Mouse (Mus musculus): ENCODE measurements around the gene Scn8a. TPM values are rescaled to one million over a fixed set of nuclear protein-coding genes. Genes with fewer than 3 reads are reported as not detected.
"Not testable (repeated sequence)": the region's sequence is repeated elsewhere in the genome, so short reads cannot be mapped to it uniquely, and the experiment has no call there.

Scn8a gene
- polyA plus RNA-seq (2015; fragmentation: Nextera tagmentation; extraction: Ambion mirVana), result 8.2 and 8.6 TPM in 2 replicates

DNA sequence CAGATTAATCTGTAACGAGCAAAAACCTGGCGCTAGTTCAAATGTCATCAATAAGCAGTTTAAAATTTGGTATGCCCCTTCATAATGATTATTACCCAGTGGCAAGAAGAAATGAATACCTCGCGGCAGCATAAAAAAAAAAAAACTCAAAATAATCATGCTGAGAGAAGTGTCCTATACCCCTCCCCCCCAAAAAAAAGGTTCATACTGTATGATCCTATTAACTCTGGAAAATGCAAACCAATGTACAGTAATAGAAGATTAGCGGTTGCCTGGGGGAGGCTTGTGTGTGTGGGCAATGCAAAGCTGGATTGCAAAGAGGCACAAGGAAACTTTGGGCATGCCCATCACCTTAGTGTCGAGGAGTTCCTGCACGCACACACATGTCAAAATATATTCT, at the start of gene Scn8a:
Gene Scn8a, plus strand, starts transcription at position 301 of the 400 bp plus-strand sequence.
- peaks cover 43% of the 10 kb centered on the region for H3K27me3 ChIP-seq
- no peaks in the 10 kb centered on the region for H3K9me3 ChIP-seq
- H3K9ac ChIP-seq, result peak within 1 kb of the TSS; percentile 59
- H3K4me1 ChIP-seq, result peaks cover 26% of the 10 kb centered on the region
- no peaks in the 10 kb centered on the region for H3K36me3 ChIP-seq
- no peak within 1 kb of the TSS for H3K27ac ChIP-seq
- WGBS, result 69% methylated on average over 7 of the region's 7 CpGs
- H3K4me3 ChIP-seq, result peak within 1 kb of the TSS; percentile 78
- H3K4me2 ChIP-seq, result peak within 1 kb of the TSS; percentile 78
- no peak for ATAC-seq (ENCODE audit: insufficient number of reproducible peaks, insufficient read depth, low FRiP score, low TSS enrichment, low read depth)

DNA sequence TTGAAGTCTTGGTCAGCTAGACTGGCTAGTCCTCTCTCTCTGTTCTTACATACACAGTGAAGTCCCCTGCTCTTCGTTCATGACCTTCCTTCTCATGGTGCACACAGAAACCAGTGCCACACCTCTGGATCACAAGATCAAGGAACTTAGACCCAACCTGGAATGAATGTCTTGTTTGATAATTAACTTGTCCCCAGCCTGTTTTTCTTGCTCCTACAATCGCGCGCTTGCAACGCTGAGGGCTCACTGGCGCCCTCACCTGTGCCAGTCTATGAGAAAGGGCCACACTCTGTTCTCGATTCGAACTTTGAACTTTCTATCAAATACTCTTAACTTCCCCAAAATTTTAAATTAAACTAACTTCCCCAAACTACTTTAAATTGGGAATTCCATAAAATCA, 47.8 kb upstream of the Scn8a start:
- no peaks in the 10 kb centered on the region for H3K9me3 ChIP-seq
- H3K27me3 ChIP-seq, result peaks cover 28% of the 10 kb centered on the region
- no peak for ATAC-seq (ENCODE audit: insufficient number of reproducible peaks, insufficient read depth, low FRiP score, low TSS enrichment, low read depth)
- no peak overlapping the region for H3K27ac ChIP-seq
- WGBS, result 59% methylated on average over 8 of the region's 8 CpGs
- no peaks in the 10 kb centered on the region for H3K36me3 ChIP-seq
- H3K4me2 ChIP-seq, result no peak overlapping the region
- H3K9ac ChIP-seq, result no peak overlapping the region
- H3K4me3 ChIP-seq, result no peak overlapping the region
- H3K4me1 ChIP-seq, result peaks cover 7% of the 10 kb centered on the region

DNA sequence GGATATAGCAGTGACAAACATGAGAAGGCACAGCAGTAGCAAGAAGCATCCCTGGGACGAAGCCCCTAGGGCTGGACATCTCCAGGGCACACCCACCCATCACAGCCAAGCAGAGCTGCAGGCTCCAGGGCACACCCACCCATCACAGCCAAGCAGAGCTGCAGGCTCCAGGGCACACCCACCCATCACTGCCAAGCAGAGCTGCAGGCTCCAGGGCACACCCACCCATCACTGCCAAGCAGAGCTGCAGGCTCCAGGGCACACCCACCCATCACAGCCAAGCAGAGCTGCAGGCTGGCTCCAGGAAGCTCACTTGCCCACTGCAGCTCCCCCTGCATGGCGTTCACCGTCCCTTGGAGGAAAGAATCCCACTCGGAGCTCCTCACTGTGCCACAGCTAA, 47.3 kb upstream of the Scn8a start:
- H3K27me3 ChIP-seq, result peaks cover 28% of the 10 kb centered on the region
- H3K4me2 ChIP-seq; H3K4me3 ChIP-seq; H3K4me1 ChIP-seq; ATAC-seq (ENCODE audit: insufficient number of reproducible peaks, insufficient read depth, low FRiP score, low TSS enrichment, low read depth); H3K9me3 ChIP-seq; H3K27ac ChIP-seq; H3K9ac ChIP-seq; H3K36me3 ChIP-seq: not testable (repeated sequence)
- WGBS, result 76% methylated on average over 4 of the region's 4 CpGs

DNA sequence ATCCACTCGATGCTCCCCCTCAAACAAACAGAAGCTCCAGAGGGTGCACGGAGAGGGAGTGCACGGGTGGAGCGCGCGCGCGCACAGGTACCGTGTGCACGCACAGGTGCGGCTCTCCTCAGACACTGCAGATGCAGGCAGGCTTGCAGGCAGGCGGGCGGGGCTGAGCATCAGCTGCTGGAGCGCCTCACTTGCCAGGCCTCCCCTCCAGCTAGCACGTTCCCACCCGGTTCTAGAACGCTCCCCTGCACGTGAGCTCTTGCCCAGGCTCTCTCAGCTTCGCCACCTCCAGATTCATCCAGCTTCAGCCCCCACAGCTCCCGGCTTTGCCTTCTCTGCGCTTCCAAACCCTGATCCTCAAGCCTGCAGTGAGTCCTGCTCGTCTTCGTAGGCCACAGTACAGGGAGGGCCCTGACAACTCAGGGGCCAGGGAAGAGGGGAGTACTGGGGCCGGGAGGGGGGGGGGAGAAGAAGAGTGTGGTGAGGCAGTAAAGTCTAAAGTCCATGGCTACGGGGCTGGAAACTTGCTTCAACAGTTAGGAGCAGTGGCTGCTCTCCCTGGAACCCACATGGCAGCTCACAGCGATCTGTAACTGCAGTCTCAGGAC, 44.3 kb upstream of the Scn8a start:
- H3K36me3 ChIP-seq, result no peaks in the 10 kb centered on the region
- H3K4me1 ChIP-seq, result peaks cover 7% of the 10 kb centered on the region
- peak overlapping the region; percentile 24 for H3K4me3 ChIP-seq
- H3K27ac ChIP-seq, result no peak overlapping the region
- ATAC-seq (ENCODE audit: insufficient number of reproducible peaks, insufficient read depth, low FRiP score, low TSS enrichment, low read depth), result no peak
- H3K27me3 ChIP-seq, result peaks cover 28% of the 10 kb centered on the region
- peak overlapping the region; percentile 44; the same call in 1 of the 2 replicates for H3K9ac ChIP-seq
- no peaks in the 10 kb centered on the region for H3K9me3 ChIP-seq
- WGBS, result 12% methylated on average over 26 of the region's 26 CpGs
- peak overlapping the region; percentile 52 for H3K4me2 ChIP-seq

DNA sequence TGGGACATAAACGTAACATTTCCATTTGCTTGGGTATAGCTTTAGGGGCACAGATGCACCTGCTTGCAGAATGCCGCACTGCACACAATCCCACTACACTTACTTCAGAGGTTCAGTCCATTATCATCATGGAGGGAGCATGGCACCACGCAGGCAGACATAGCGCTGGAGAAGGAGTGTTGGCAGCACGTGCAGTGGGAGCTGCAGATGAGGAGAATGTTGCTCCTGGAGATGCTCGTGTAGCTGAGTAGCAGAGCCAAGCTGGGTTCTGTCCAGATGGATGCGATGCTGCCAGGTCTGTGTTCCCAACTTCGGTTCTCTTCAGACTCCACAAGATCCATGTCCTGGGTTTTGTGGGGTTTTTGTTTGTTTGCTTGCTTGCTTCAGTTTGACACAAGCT, 43.6 kb upstream of the Scn8a start:
- Histone ChIP-seq H3K4me1 (peaks cover 7% of the 10 kb centered on the region), H3K4me2 (no peak overlapping the region), H3K27me3 (peaks cover 28% of the 10 kb centered on the region), H3K9me3 (no peaks in the 10 kb centered on the region), H3K4me3 (no peak overlapping the region), H3K27ac (no peak overlapping the region), H3K36me3 (no peaks in the 10 kb centered on the region), H3K9ac (no peak overlapping the region)
- ATAC-seq (ENCODE audit: insufficient number of reproducible peaks, insufficient read depth, low FRiP score, low TSS enrichment, low read depth), result no peak
- WGBS, result 88% methylated on average over 8 of the region's 8 CpGs

DNA sequence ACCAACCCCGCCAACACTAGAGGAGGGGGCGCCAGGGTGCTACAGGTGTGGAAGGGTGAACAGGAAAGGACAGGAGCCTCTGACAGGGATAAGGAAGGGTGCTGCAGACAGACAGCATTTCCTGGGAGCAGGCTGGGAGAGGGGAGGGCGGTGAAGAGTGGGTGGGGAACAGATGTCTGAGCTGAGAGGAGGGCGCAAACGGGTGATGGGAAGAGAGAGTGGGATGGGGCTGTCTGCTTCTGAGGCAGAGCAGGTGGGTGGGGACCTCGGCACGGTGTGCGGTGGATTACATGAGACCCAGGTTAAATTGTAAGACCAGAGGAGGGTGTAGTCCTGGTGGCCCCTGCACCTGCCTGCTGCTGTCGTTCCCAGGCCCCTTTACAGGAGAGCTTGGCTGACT, 39.9 kb upstream of the Scn8a start:
- H3K36me3 ChIP-seq, result no peaks in the 10 kb centered on the region
- H3K27ac ChIP-seq, result no peak overlapping the region
- WGBS, result 80% methylated on average over 9 of the region's 9 CpGs
- no peak for ATAC-seq (ENCODE audit: insufficient number of reproducible peaks, insufficient read depth, low FRiP score, low TSS enrichment, low read depth)
- H3K4me3 ChIP-seq, result no peak overlapping the region
- no peak overlapping the region for H3K4me2 ChIP-seq
- peaks cover 19% of the 10 kb centered on the region for H3K27me3 ChIP-seq
- H3K9me3 ChIP-seq, result no peaks in the 10 kb centered on the region
- peaks cover 9% of the 10 kb centered on the region for H3K4me1 ChIP-seq
- no peak overlapping the region for H3K9ac ChIP-seq

DNA sequence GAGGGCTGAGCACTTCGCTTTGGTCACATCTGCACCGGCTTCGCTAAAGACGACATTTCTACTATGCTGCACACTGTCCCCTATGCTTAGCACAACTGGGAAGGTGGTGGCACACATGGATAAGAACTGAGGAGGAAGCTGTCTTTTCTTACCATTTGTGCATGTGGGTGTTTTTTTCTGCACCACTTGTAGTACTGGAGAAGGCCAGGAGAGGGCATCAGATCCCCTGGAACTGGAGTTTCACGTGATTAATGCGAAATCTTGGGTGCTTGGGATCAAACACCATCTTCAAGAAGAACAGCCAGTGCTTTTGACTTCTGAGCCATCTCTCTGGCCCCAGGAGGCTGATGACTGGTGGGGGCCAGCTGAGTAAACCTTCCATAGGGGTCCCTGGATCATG, 39.0 kb upstream of the Scn8a start:
- WGBS, result 56% methylated on average over 6 of the region's 6 CpGs
- no peak overlapping the region for H3K4me2 ChIP-seq

DNA sequence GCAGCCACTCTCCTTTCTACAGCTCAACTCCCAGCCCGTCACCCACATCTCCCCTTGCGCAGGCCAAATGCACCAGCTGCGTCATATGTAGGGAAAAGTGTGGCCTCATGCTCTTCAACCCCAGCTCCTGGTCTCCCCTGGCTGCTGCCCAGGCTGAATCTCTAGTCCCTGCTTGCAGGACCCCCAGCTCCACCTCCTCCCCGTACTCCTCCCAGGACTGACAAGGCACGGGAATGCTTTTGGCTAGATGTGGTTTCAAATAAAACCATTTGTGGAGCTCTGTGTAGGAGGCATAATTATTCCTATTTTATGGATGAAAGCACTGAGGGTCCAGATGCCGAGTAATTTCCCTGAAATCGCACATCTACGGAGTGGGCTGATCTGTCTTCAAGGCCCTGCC, 37.5 kb upstream of the Scn8a start:
- no peaks in the 10 kb centered on the region for H3K9me3 ChIP-seq
- no peaks in the 10 kb centered on the region for H3K36me3 ChIP-seq
- H3K27me3 ChIP-seq, result peaks cover 5% of the 10 kb centered on the region
- H3K4me1 ChIP-seq, result peaks cover 3% of the 10 kb centered on the region
- no peak overlapping the region for H3K9ac ChIP-seq
- 70% methylated on average over 8 of the region's 8 CpGs for whole genome bisulfite sequencing
- no peak overlapping the region for H3K4me2 ChIP-seq
- ATAC-seq (ENCODE audit: insufficient number of reproducible peaks, insufficient read depth, low FRiP score, low TSS enrichment, low read depth), result no peak
- no peak overlapping the region for H3K4me3 ChIP-seq
- H3K27ac ChIP-seq, result no peak overlapping the region

More for the DNA sequence above, 39.0 kb upstream of the Scn8a start:
- H3K9ac ChIP-seq, result no peak overlapping the region
- no peaks in the 10 kb centered on the region for H3K36me3 ChIP-seq
- peaks cover 3% of the 10 kb centered on the region for H3K4me1 ChIP-seq
- no peaks in the 10 kb centered on the region for H3K9me3 ChIP-seq
- no peak for ATAC-seq (ENCODE audit: insufficient number of reproducible peaks, insufficient read depth, low FRiP score, low TSS enrichment, low read depth)
- no peak overlapping the region for H3K27ac ChIP-seq
- peaks cover 10% of the 10 kb centered on the region for H3K27me3 ChIP-seq
- no peak overlapping the region for H3K4me3 ChIP-seq

DNA sequence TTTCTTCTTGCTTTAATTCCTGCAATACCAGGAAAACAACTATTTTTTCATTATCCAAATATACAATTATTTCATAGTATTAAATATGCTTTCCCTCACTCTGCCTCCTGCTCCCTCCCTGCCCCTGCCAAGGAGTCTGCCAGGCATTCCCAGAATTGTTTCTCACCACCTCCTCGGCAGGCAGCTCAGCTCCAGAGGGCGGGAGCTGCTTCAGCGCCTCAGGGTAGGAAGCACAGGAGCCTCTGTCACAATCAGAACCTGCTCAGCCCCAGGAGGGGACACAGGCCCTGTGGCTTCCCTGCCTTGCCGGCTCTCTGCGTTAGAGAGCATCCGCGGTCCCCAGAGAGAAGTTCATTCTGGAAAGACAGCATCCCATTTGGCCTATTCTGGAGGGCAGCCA, 36.9 kb upstream of the Scn8a start:
- peaks cover 5% of the 10 kb centered on the region for H3K27me3 ChIP-seq
- H3K4me1 ChIP-seq, result peaks cover 3% of the 10 kb centered on the region
- ATAC-seq (ENCODE audit: insufficient number of reproducible peaks, insufficient read depth, low FRiP score, low TSS enrichment, low read depth), result no peak
- no peak overlapping the region for H3K9ac ChIP-seq
- H3K27ac ChIP-seq, result no peak overlapping the region
- no peaks in the 10 kb centered on the region for H3K36me3 ChIP-seq
- no peak overlapping the region for H3K4me2 ChIP-seq
- H3K9me3 ChIP-seq, result no peaks in the 10 kb centered on the region
- no peak overlapping the region for H3K4me3 ChIP-seq
- WGBS, result 16% methylated on average over 7 of the region's 7 CpGs

DNA sequence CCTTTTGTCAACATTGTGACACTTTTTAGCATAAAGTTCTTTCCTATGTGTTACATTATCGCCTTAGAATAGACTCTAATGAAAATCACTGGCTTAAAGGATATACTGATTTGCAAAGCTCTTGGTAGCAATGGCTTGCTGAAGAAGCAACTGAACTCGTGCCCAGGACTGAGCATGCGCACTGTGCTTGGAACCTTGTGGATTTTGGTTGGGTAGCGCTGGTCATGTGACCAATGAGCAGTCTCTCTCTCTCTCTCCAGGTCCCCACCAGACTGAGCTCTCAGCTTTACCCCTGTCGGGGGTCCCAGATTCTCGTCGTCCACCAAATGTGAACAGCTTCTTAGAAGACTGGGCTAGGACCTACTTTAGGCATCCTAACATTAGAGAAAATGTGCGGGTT, 32.9 kb upstream of the Scn8a start:
- Histone ChIP-seq H3K9ac (no peak overlapping the region), H3K4me3 (no peak overlapping the region), H3K4me2 (no peak overlapping the region), H3K27ac (no peak overlapping the region), H3K9me3 (no peaks in the 10 kb centered on the region), H3K36me3 (no peaks in the 10 kb centered on the region), H3K27me3 (peaks cover 5% of the 10 kb centered on the region), H3K4me1 (peaks cover 6% of the 10 kb centered on the region)
- WGBS, result 86% methylated on average over 8 of the region's 8 CpGs
- no peak for ATAC-seq (ENCODE audit: insufficient number of reproducible peaks, insufficient read depth, low FRiP score, low TSS enrichment, low read depth)

DNA sequence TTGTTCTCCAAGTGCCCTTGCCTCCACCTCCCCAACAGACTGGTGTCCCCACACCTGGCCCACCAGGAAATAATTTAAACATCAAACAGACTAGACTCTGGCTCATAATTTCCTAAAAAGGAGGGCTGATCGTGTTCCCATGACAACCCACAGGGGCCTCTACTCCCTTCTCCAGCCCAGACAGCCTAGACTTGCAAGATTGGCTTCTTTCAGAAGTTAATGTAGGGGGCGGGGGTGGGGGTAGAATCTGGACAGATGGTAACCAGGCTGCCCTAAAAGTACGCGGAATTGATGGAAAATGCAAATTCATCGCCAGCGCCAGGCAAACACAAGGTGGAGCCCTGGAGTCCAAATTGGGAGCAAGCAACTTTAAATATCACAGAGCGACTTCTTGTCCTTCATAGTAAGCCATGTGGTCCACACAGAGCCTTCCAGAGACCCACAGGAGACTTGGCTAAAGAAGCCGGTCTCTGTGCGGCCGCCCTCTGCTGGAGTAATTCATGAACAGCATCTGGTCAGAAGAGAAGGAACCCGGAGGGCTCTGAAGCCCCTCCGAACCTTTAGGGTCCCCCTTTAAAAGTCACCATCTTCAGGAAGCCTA, 31.0 kb upstream of the Scn8a start:
- no peak for ATAC-seq (ENCODE audit: insufficient number of reproducible peaks, insufficient read depth, low FRiP score, low TSS enrichment, low read depth)
- Histone ChIP-seq H3K36me3 (no peaks in the 10 kb centered on the region), H3K4me1 (0 out of 2 replicates have a peak, but pooled peaks cover 3% of the 10 kb centered on the region), H3K27me3 (no peaks in the 10 kb centered on the region), H3K27ac (no peak overlapping the region), H3K9me3 (no peaks in the 10 kb centered on the region), H3K9ac (no peak overlapping the region), H3K4me3 (no peak overlapping the region), H3K4me2 (0 out of 2 replicates have a peak overlapping the region, but pooled peaks have one; percentile 16)
- 34% methylated on average over 12 of the region's 12 CpGs for WGBS

DNA sequence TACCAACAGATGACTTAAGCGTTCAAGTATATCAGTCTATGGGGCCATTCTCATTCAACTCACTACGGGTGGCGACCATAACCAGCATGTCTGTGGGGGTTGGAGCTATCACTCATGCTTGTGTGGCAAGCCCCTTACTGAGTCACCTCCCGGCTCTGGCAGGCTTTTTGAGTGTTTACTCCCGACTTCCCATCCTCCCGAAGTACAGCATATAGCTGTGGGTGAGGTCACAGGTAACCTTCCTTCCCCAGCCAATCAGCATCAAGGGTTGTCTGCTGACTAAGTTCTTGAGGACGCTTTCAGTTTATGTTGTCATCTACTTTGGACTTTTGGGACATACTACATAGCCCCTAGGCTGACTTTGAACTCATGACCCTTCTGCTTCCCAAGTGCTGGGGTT, 25.3 kb upstream of the Scn8a start:
- Histone ChIP-seq H3K4me3 (no peak overlapping the region), H3K36me3 (no peaks in the 10 kb centered on the region), H3K27me3 (0 out of 2 replicates have a peak, but pooled peaks cover 4% of the 10 kb centered on the region), H3K4me1 (peaks cover 6% of the 10 kb centered on the region; the same call in 1 of the 2 replicates), H3K9ac (no peak overlapping the region), H3K9me3 (0 out of 2 replicates have a peak, but pooled peaks cover 3% of the 10 kb centered on the region), H3K27ac (no peak overlapping the region), H3K4me2 (no peak overlapping the region)
- WGBS, result 77% methylated on average over 7 of the region's 7 CpGs
- no peak for ATAC-seq (ENCODE audit: insufficient number of reproducible peaks, insufficient read depth, low FRiP score, low TSS enrichment, low read depth)
